Mouse (Mus musculus): Measurements from ENCODE around the gene Cnot8.

DNA sequence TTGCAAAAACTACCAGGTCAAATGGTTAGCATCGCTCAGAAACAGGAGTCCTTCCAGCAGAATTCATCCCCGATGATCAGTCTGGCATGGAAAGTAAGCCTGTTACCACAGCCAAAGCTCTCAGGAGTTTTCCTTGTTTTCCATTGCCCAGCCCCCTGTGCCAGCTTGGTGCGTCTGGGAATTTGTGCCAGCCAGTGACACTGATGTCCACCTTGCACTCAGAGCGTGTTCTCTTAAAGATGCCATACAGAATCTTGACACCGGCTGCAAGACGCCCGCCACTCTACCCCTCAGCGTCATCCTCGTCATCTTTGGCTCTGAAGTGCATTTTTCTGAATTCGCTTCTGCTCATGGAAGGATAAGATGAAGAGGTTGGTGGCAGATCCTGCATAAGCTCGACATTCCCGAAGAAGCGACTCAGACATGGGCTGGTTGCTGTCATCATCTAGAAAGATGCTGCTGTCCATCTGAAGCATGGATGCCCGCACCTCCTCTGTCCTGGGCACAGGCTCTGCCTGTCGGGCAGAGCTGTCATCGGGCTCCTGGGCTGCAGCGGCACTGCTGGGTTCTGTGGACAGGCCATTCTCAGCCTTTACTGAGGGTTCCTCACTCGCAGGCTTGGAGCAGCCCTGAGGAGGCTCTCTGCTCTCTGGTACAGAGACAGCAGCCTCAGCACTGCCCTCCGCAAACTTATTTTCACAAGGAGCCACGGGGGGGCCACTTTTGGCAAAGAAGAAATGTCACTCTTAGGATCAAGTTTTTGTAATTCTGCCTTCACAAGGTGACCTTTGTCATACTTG is 6.9 kb upstream of the Cnot8 start:
- TF ChIP-seq CTCF (IDR thresholded peaks at IDR 0.05; ENCODE audit: control insufficient read depth, insufficient read depth, insufficient replicate concordance, low read depth, low read length) (no peak), POLR2A (IDR thresholded peaks at IDR 0.05; ENCODE audit: control insufficient read depth, low read depth, low read length) (no peak)

Measured in testis, adult 2 months (tissue).